Mouse (Mus musculus) left cerebral cortex, postnatal 36 days (tissue): ENCODE results near the gene Wnk2. TPM values are rescaled to one million over a fixed set of nuclear protein-coding genes. Genes with fewer than 3 reads are reported as not detected.

Experiments
- DNase-seq, 2 experiments: peaks; one replicate each; pipeline ENCODE4 v3.0.0; 2021 to 2022; ENCODE audit warnings: low spot score in 2 of 2, mixed read lengths in 1 of 2
- intact Hi-C: fragments of 180-260 bp; cut with DNase I; formaldehyde crosslinking; loops from one replicate; pipeline ENCODE4 v1.15.1; 2025
- total RNA-seq, 2 experiments: library from RNA; stranded (reverse); gene quantifications; 2 replicates each; pipeline ENCODE4 v1.2.3; 2021

Wnk2 gene
- total RNA-seq, 2 experiments from 2014 or later: 116 to 137 TPM

GRCm38 (mm10) chr13:49146040-49146697 lies 1.6 kb downstream of the Wnk2 start:
- no peak for DNase-seq
- intact Hi-C loops: loop anchor here (5.0 kb wide), 1 partner anchor 74 kb away; no protein-coding TSS in a partner anchor

DNA sequence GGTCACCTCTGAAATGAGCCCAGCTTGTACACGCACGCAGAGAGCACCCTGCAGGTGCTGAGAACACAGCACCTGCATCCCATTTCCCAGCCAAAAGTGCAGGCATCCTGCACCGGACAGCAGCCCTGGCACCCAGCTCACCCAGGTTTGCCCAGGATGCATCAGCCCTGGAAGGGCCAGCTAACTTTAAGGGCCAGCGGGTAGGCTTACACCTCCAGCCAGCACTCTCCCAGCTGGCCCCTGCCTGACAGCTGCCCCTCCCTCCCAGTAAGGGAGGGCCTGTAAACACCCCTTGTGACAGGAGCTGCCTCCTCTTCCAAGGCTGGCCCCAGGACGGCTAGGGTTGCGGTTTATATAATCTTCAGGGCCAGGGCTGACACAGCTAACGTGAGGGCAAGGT lies 2.4 kb downstream of the Wnk2 start:
- intact Hi-C loops: loop anchor here (5.0 kb wide), 1 partner anchor 73 kb away; no protein-coding TSS in a partner anchor
- no peak for DNase-seq

DNA sequence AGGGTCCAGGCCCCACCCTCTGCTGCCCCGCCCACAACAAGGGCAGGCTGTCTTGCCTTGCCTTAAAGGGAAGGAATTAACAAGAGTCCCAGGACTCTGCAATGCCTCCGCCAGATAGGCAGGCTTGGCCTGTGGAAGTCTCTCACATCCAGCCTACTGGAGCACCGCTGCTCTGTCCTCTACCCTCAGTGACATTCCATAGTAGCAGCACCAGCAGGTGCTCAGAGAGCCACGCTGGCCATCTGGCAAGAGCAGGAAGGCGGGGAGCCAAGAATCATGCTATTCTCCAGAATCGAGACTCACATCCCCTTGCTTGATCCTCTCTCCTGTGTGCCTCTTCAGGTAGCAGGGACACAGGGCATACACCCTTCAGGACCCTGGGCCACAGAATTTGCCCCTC lies 3.4 kb downstream of the Wnk2 start:
- intact Hi-C loops: no loop called here

GRCm38 (mm10) chr13:49143323-49143722 lies 4.5 kb downstream of the Wnk2 start:
- intact Hi-C loops: no loop called here
- DNase-seq: no peak

More for the DNA sequence above, 3.4 kb downstream of the Wnk2 start:
- no peak for DNase-seq

DNA sequence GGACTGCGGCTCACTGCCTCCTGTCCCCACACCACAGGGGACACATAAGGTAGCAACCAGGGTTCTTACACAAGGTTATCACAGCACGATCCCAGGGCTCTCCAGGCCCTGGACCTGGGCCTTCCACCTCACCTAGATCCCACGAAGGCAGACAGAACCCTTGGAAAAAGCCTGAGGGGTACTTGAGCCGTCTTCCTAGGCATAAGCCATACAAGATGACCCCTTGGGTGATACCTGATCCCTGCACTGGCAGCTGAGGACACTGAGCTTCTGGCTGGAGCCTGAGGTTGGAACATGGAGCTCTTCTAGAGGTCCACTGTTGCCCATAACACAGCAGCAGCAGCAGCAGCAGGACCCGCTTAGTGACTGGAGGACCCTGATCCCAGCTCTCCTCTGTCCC lies 5.4 kb downstream of the Wnk2 start:
- intact Hi-C loops: no loop called here

DNA sequence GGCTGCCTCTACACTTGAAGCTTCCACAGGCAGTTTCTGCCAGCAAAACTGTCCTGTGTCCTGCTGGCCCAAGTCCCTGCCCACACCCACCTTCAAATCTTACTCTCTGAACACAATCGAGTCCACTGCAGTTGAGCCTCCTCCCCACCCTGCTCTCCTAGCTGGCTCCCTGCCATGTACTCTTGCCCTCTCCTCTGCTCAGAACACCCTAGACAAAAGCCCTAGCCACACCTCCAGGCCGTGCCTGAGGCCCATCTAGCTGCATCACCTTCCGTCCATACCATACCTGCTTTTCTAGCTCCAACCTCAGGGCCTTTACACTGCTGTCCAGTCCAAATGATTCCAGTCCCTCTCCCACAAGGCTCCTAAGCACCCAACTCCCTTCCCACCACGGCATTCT lies 7.2 kb downstream of the Wnk2 start:
- intact Hi-C loops: no loop called here
- no peak for DNase-seq

More for the DNA sequence above, 5.4 kb downstream of the Wnk2 start:
- no peak for DNase-seq

DNA sequence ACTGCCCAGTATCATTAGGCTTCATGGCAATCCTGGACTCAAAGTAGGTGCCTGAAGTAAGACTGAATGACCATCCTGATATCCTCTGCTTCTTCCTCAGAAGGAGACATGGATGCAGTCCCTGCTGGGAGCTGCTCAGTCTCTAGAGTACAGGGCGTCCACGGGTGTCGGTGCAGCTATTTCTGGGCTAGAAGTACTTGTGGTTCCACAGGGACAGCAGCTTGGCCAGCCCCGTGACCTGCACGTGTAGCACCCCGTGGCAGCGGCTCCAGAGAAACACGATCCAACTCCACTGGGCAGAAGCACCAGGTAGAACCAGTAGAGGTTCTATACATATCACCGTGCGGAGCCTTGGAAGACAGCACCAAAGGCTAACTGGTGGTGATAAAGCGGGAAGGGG lies 13.3 kb downstream of the Wnk2 start:
- intact Hi-C loops: no loop called here
- DNase-seq: no peak

DNA sequence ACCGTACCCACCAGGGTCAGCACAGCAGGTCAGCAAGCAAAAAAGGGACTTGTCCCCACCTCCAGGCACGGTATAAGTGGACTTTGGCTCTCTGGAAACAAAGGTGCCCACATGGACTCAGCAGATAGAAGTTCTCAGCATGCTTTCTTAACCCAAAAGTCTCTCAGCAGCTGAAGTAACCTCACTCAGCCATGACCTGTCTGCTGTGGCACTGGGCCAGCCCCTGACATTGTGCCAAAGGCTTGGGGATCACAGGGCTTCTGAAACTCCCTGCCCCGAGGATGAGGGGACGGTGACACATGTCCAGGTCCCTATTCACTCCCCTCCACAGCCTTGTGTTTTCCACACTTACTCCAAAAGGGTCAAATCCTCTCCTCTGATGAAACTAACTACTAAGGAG lies 14.7 kb downstream of the Wnk2 start:
- intact Hi-C loops: no loop called here
- no peak for DNase-seq

GRCm38 (mm10) chr13:49131946-49132687 lies 15.7 kb downstream of the Wnk2 start:
- DNase-seq: no peak
- intact Hi-C loops: no loop called here

- intact Hi-C loops: no loop called here
- DNase-seq: no peak
Observed at GRCm38 (mm10) chr13:49131342-49131855, 16.4 kb downstream of the Wnk2 start.

GRCm38 (mm10) chr13:49129845-49130244 lies 18.0 kb downstream of the Wnk2 start:
- intact Hi-C loops: no loop called here

GRCm38 (mm10) chr13:49129154-49129553 lies 18.7 kb downstream of the Wnk2 start:
- no peak for DNase-seq
- intact Hi-C loops: no loop called here

More at GRCm38 (mm10) chr13:49129845-49130244, 18.0 kb downstream of the Wnk2 start:
- DNase-seq: peak; percentile 69 to 70

DNA sequence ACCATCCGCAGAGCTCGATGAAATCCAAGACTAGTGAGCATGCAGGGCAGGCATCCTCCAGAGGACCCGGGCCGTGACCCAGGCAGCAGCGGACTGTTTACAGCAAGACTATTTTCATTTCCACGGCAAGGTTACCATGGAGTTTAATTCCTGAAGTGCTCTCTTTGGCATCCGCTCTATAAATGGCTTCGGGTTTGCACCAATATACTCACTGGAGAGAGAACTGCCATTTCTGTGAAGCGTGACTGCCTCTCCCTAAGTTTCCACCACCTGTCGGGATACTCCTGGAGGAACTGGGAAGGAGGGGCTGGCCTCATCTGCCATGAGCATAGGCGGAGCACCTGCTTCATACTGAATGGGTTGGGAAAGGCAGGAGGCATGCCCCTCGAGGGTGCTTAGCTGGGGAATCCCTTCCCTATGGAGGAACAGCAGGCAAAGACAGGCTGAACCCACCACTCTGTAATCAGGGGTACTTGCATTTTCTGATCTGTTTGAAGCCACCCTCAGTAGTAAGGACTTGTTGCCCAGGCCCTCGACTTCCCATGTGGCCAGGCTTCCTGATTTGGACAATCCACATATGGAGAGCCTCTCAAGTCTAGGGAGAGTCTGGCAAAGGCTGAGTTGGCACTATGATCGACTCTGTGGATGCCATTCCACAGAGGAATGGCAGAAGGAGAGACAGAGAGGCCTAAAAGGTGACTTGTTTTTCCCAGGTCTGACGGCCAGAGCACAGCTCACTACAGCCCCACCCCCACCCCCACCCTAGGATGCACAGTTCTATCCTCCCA lies 19.8 kb downstream of the Wnk2 start:
- DNase-seq: peak; percentile 52 to 53
- intact Hi-C loops: no loop called here

GRCm38 (mm10) chr13:49122106-49122505 lies 25.7 kb downstream of the Wnk2 start:
- DNase-seq: no peak
- intact Hi-C loops: no loop called here

DNA sequence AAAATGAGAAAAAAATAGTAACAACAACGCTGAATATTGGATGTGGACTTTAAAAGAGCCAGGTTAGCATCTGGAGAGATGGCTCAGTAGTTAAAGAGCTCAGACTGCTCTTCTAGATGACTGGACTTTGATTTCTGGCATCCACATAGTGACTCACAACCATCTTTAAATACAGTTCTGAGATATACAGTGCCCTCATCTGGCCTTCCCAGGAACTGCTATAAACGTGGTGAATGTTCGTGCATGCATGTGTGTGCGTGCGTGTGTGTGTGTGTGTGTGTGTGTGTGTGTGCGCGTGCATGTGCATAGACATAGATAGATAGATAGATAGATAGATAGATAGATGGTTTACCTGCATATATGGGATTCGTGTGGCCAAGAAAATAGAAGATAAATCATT lies 30.3 kb downstream of the Wnk2 start:
- DNase-seq: no peak

GRCm38 (mm10) chr13:49114921-49115320 lies 32.9 kb downstream of the Wnk2 start:
- intact Hi-C loops: no loop called here
- no peak for DNase-seq

More for the DNA sequence above, 30.3 kb downstream of the Wnk2 start:
- intact Hi-C loops: no loop called here

- no peak for DNase-seq
- intact Hi-C loops: no loop called here
Observed at GRCm38 (mm10) chr13:49114116-49114515, 33.7 kb downstream of the Wnk2 start.

GRCm38 (mm10) chr13:49113345-49113744 lies 34.5 kb downstream of the Wnk2 start:
- intact Hi-C loops: no loop called here
- no peak for DNase-seq

DNA sequence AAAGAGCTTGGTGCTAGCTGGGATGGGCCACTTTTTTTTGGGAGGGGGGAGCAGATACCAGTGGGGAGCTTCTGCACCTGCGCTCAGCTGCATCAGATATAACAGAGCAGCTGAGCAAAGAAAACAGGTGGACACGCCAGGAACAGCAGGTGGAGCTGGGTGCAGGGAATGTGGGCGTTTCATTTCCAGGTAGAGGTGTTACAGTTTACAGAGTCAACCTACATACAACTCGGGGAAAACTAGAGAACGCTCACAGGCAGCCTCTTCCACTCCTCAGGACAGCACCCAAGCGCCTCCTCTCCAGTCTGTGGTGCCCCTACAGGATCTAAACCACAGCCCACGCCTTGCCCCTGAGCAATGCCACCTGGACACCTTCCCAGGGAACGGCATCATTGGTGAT lies 35.2 kb downstream of the Wnk2 start:
- intact Hi-C loops: no loop called here
- no peak for DNase-seq

DNA sequence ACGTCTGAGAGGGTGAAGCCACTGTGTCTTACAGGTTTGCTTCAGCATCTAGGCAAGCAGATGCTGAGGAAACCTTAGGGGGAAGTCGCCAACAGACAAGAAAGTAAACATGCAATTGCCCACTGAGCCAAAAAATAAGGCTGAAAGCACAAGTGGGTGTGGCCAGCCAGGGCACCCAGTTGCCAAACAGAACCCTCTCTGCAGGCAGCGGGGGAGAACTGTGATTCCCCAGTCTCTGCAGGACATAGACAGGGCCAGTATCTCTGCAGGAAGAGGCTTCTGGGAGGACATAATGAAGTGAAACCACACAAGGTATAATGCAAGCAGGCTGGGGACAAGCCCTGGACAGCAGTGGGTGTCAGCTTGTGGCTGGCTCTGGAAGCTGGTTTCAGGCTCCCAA lies 38.1 kb downstream of the Wnk2 start:
- intact Hi-C loops: no loop called here
- no peak for DNase-seq
